Mouse (Mus musculus): ENCODE data around the gene Gm27029.

DNA sequence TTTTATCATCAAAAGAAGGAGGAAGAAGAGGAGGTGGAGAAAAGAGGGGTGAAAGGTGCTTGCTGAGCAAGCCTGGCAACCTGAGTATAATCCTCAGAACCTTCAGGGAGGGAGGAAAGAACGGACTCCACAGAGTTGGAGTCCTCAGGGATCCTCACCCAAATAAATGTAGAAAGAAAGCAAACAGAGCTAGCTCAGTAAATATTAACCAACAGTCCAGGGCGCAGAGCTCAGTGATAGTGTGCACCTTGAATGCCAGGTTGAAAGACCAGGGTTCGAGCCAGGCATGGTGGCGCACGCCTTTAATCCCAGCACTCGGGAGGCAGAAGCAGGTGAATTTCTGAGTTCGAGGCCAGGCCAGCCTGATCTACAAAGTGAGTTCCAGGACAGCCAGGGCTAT, 31.0 kb upstream of the Gm27029 start:
- TF ChIP-seq CTCF (conservative IDR thresholded peaks at IDR 0.05; ENCODE audit: insufficient read depth, insufficient read length, low read depth, low read length): no peak
- no peak for TF ChIP-seq POLR2A (IDR thresholded peaks at IDR 0.05; ENCODE audit: low read depth, low read length)
